Mouse (Mus musculus) forelimb bud, embryonic 11.5 days (tissue): ENCODE results near the gene Kif3a.
"Not testable (repeated sequence)": the region's sequence is repeated elsewhere in the genome, so short reads cannot be mapped to it uniquely, and the experiment has no call there.

Source experiments
- DNase-seq: peaks from one replicate; pipeline ENCODE4 v3.0.0-alpha.2; 2012; ENCODE audit warnings: low read depth, low spot score

Gene Kif3a

GRCm38 (mm10) chr11:53543021-53543420 is 24.2 kb upstream of the Kif3a start:
- DNase-seq, result no peak

GRCm38 (mm10) chr11:53546271-53546670 is 20.9 kb upstream of the Kif3a start:
- DNase-seq, result no peak

GRCm38 (mm10) chr11:53547566-53547965 is 19.6 kb upstream of the Kif3a start:
- DNase-seq, result no peak

GRCm38 (mm10) chr11:53548036-53548605 is 19.1 kb upstream of the Kif3a start:
- no peak for DNase-seq

GRCm38 (mm10) chr11:53550714-53551113 is 16.5 kb upstream of the Kif3a start:
- no peak for DNase-seq

- peak; percentile 40 for DNase-seq
Observed at GRCm38 (mm10) chr11:53551754-53552153, 15.4 kb upstream of the Kif3a start.

- not testable (repeated sequence) for DNase-seq
Observed at GRCm38 (mm10) chr11:53556529-53556928, 10.7 kb upstream of the Kif3a start.

GRCm38 (mm10) chr11:53557992-53558391 is 9.2 kb upstream of the Kif3a start:
- DNase-seq, result not testable (repeated sequence)

- DNase-seq, result not testable (repeated sequence)
Observed at GRCm38 (mm10) chr11:53559980-53560379, 7.2 kb upstream of the Kif3a start.

- DNase-seq, result no peak
Observed at GRCm38 (mm10) chr11:53561986-53562385, 5.2 kb upstream of the Kif3a start.

GRCm38 (mm10) chr11:53566646-53567045 is 533 bp upstream of the Kif3a start:
- DNase-seq, result no peak

- DNase-seq, result no peak
Observed at GRCm38 (mm10) chr11:53580562-53580961, 13.4 kb downstream of the Kif3a start.

GRCm38 (mm10) chr11:53583151-53583550 is 16.0 kb downstream of the Kif3a start:
- no peak for DNase-seq

- DNase-seq, result peak; percentile 32
Observed at GRCm38 (mm10) chr11:53584849-53585248, 17.7 kb downstream of the Kif3a start.

- no peak for DNase-seq
Observed at GRCm38 (mm10) chr11:53585510-53585909, 18.3 kb downstream of the Kif3a start.

- DNase-seq, result no peak
Observed at GRCm38 (mm10) chr11:53588279-53588678, 21.1 kb downstream of the Kif3a start.

GRCm38 (mm10) chr11:53590368-53590768 is 23.2 kb downstream of the Kif3a start:
- DNase-seq, result peak; percentile 31

- no peak for DNase-seq
Observed at GRCm38 (mm10) chr11:53591116-53591515, 23.9 kb downstream of the Kif3a start.

- DNase-seq, result no peak
Observed at GRCm38 (mm10) chr11:53604983-53605382, 37.8 kb downstream of the Kif3a start.

- no peak for DNase-seq
Observed at GRCm38 (mm10) chr11:53605609-53606008, 38.4 kb downstream of the Kif3a start.

GRCm38 (mm10) chr11:53609231-53609630 is 42.1 kb downstream of the Kif3a start:
- DNase-seq, result no peak

GRCm38 (mm10) chr11:53609672-53610071 is 42.5 kb downstream of the Kif3a start:
- no peak for DNase-seq

GRCm38 (mm10) chr11:53615172-53615571 is 48.0 kb downstream of the Kif3a start:
- no peak for DNase-seq

GRCm38 (mm10) chr11:53615575-53615974 is 48.4 kb downstream of the Kif3a start:
- no peak for DNase-seq
